Mouse (Mus musculus) lung, embryonic 14.5 days (tissue): ENCODE measurements around the gene Pitx2. TPM values are rescaled to one million over a fixed set of nuclear protein-coding genes. Genes with fewer than 3 reads are reported as not detected.
A peak's percentile ranks its signal among the peaks of the same experiment; 100 is the strongest.

Experiments
- ATAC-seq: fragments of 200-750 bp; cut with Nextera tagmentation; 2 replicates; pipeline ENCODE4 v1.8.0; 2017; ENCODE audit warnings: mild to moderate bottlenecking, moderate TSS enrichment, moderate library complexity; ENCODE audit not compliant: insufficient read depth
- DNase-seq: peaks from one replicate; pipeline ENCODE4 v3.0.0-alpha.2; 2015
- H3K27ac ChIP-seq: fragments of 300-500 bp; sonication (generic); 2 replicates; pipeline ENCODE4 v1.5.1; 2014; ENCODE audit warnings: low read depth, mild to moderate bottlenecking, moderate library complexity
- H3K27me3 ChIP-seq: fragments of 300-500 bp; sonication (generic); 2 replicates; pipeline ENCODE4 v1.6.1; 2014; ENCODE audit warnings: low read length, control low read depth; ENCODE audit not compliant: insufficient read depth
- H3K36me3 ChIP-seq: fragments of 300-500 bp; sonication (generic); 2 replicates; pipeline ENCODE4 v1.6.1; 2014; ENCODE audit warnings: control low read depth; ENCODE audit not compliant: insufficient read depth
- H3K4me1 ChIP-seq: fragments of 300-500 bp; sonication (generic); 2 replicates; pipeline ENCODE4 v1.6.1; 2014; ENCODE audit warnings: antibody characterized with exemption, control low read depth; ENCODE audit not compliant: insufficient read depth
- H3K4me2 ChIP-seq: fragments of 300-500 bp; sonication (generic); 2 replicates; pipeline ENCODE4 v1.6.1; 2014; ENCODE audit warnings: mild to moderate bottlenecking
- H3K4me3 ChIP-seq: fragments of 300-500 bp; sonication (generic); 2 replicates; pipeline ENCODE4 v1.5.1; 2014; ENCODE audit warnings: low read depth, low read length
- H3K9ac ChIP-seq: fragments of 300-500 bp; sonication (generic); 2 replicates; pipeline ENCODE4 v1.6.1; 2014
- H3K9me3 ChIP-seq: fragments of 300-500 bp; sonication (generic); 2 replicates; pipeline ENCODE4 v1.6.1; 2016; ENCODE audit warnings: low read depth, low read length, control low read depth
- CTCF ChIP-seq: IDR thresholded peaks from 2 replicates; pipeline ENCODE4 v1.5.1; 2016; ENCODE audit warnings: antibody characterized with exemption, low read depth
- WGBS: fragments of 180-500 bp; shearing (Covaris S2); extraction: QIAGEN DNeasy Blood & Tissue Kit; methylation state at CpG from one replicate; pipeline ENCODE4 v1.1.7; 2014; 5-methylcytosine and 5-hydroxymethylcytosine counted together
- polyA plus RNA-seq: library from polyadenylated mRNA; unstranded; fragments of >200 nt; fragmentation: Nextera tagmentation; extraction: Ambion mirVana; gene quantifications from 2 replicates; pipeline ENCODE4 v1.2.1, GENCODE M21; 2014

The Pitx2 gene
- polyA plus RNA-seq, 1 experiment from 2014 or later, result 0.87 TPM

- Histone ChIP-seq H3K4me3 (peak overlapping the region; percentile 52), H3K9me3 (no peaks in the 10 kb centered on the region), H3K27me3 (peaks cover 92% of the 10 kb centered on the region), H3K4me1 (no peaks in the 10 kb centered on the region), H3K9ac (peak overlapping the region; percentile 10; the same call in 1 of the 2 replicates), H3K27ac (no peak overlapping the region), H3K4me2 (peak overlapping the region; percentile 96), H3K36me3 (no peaks in the 10 kb centered on the region)
- WGBS, result under 1% methylated on average over 34 of the region's 34 CpGs
- ATAC-seq (peak; percentile 23; the same call in 1 of the 2 replicates), DNase-seq (peak; percentile 37)
- no peak for TF ChIP-seq CTCF
Observed at GRCm38 (mm10) chr3:129214146-129214665, 14.5 kb downstream of the Pitx2 start.

GRCm38 (mm10) chr3:129214666-129215161 is 15.0 kb downstream of the Pitx2 start:
- peaks cover 92% of the 10 kb centered on the region for H3K27me3 ChIP-seq
- DNase-seq (peak; percentile 19), ATAC-seq (peak; percentile 9; the same call in 1 of the 2 replicates)
- H3K9ac ChIP-seq, result 0 out of 2 replicates have a peak overlapping the region, but pooled peaks have one; percentile 10
- under 1% methylated on average over 31 of the region's 31 CpGs for whole genome bisulfite sequencing
- H3K9me3 ChIP-seq, result no peaks in the 10 kb centered on the region
- H3K4me3 ChIP-seq, result peak overlapping the region; percentile 52
- H3K36me3 ChIP-seq, result no peaks in the 10 kb centered on the region
- TF ChIP-seq CTCF, result no peak
- H3K27ac ChIP-seq, result no peak overlapping the region
- H3K4me1 ChIP-seq, result no peaks in the 10 kb centered on the region
- peak overlapping the region; percentile 96 for H3K4me2 ChIP-seq

GRCm38 (mm10) chr3:129215241-129215750 is 15.6 kb downstream of the Pitx2 start:
- no peak for TF ChIP-seq CTCF
- Histone ChIP-seq H3K4me1 (no peaks in the 10 kb centered on the region), H3K27me3 (peaks cover 92% of the 10 kb centered on the region), H3K36me3 (no peaks in the 10 kb centered on the region), H3K4me3 (peak overlapping the region; percentile 52), H3K9me3 (no peaks in the 10 kb centered on the region), H3K4me2 (peak overlapping the region; percentile 96; the same call in 1 of the 2 replicates), H3K27ac (no peak overlapping the region), H3K9ac (no peak overlapping the region)
- DNase-seq (peak; percentile 22), ATAC-seq (no peak)
- WGBS, result under 1% methylated on average over 26 of the region's 26 CpGs

- Histone ChIP-seq H3K27ac (no peak overlapping the region), H3K36me3 (no peaks in the 10 kb centered on the region), H3K4me3 (peak overlapping the region; percentile 52), H3K4me2 (peak overlapping the region; percentile 96; the same call in 1 of the 2 replicates), H3K27me3 (peaks cover 89% of the 10 kb centered on the region), H3K9ac (no peak overlapping the region), H3K9me3 (no peaks in the 10 kb centered on the region), H3K4me1 (no peaks in the 10 kb centered on the region)
- DNase-seq (peak; percentile 65), ATAC-seq (no peak)
- TF ChIP-seq CTCF, result no peak
- WGBS, result 3% methylated on average over 35 of the region's 35 CpGs
Observed at GRCm38 (mm10) chr3:129215751-129216331, 16.2 kb downstream of the Pitx2 start.

GRCm38 (mm10) chr3:129216491-129216890 is 16.8 kb downstream of the Pitx2 start:
- Histone ChIP-seq H3K9ac (no peak overlapping the region), H3K4me1 (no peaks in the 10 kb centered on the region), H3K27me3 (peaks cover 89% of the 10 kb centered on the region), H3K36me3 (no peaks in the 10 kb centered on the region), H3K4me2 (peak overlapping the region; percentile 96; the same call in 1 of the 2 replicates), H3K27ac (no peak overlapping the region), H3K4me3 (peak overlapping the region; percentile 52; the same call in 1 of the 2 replicates), H3K9me3 (no peaks in the 10 kb centered on the region)
- no peak for TF ChIP-seq CTCF
- WGBS, result 5% methylated on average over 9 of the region's 9 CpGs
- ATAC-seq, result no peak
- peak; percentile 57 for DNase-seq

GRCm38 (mm10) chr3:129216911-129217561 is 17.4 kb downstream of the Pitx2 start:
- Histone ChIP-seq H3K27ac (no peak overlapping the region), H3K9ac (no peak overlapping the region), H3K4me2 (peak overlapping the region; percentile 27; the same call in 1 of the 2 replicates), H3K27me3 (peaks cover 89% of the 10 kb centered on the region), H3K4me3 (peak overlapping the region; percentile 52; the same call in 1 of the 2 replicates), H3K9me3 (no peaks in the 10 kb centered on the region), H3K36me3 (no peaks in the 10 kb centered on the region), H3K4me1 (no peaks in the 10 kb centered on the region)
- ATAC-seq, result no peak
- no peak for TF ChIP-seq CTCF
- peak; percentile 25 for DNase-seq
- WGBS, result 3% methylated on average over 34 of the region's 34 CpGs
